Mouse (Mus musculus) CH12.LX (cell line): Measurements from ENCODE around the gene Gm20481. TPM values are rescaled to one million over a fixed set of nuclear protein-coding genes. Genes with fewer than 3 reads are reported as not detected.
"Not testable (repeated sequence)": the region's sequence is repeated elsewhere in the genome, so short reads cannot be mapped to it uniquely, and the experiment has no call there.

ENCODE experiments used
- DNase-seq: peaks from one replicate; pipeline ENCODE4 v3.0.0-alpha.2; 2013; ENCODE audit errors: extremely low read depth
- H3K27ac ChIP-seq: 2 replicates; pipeline ENCODE4 v1.5.1; 2012; ENCODE audit warnings: low read depth, mild to moderate bottlenecking, control low read depth, moderate library complexity; ENCODE audit not compliant: insufficient read depth
- H3K27me3 ChIP-seq: replicated peaks from 2 replicates; pipeline ENCODE3; 2012; ENCODE audit warnings: inconsistent platforms
- H3K36me3 ChIP-seq, 2 experiments: replicated peaks in 1 of 2; 2 replicates each; pipeline versions ENCODE3 to v1.6.1; 2012; ENCODE audit warnings: inconsistent platforms in 1 of 2, low read length in 1 of 2, mild to moderate bottlenecking in 1 of 2, mixed read lengths in 1 of 2, moderate library complexity in 1 of 2; ENCODE audit not compliant: control insufficient read depth in 1 of 2, insufficient read depth in 1 of 2
- H3K4me1 ChIP-seq, 2 experiments: 2 replicates each; pipeline ENCODE4 v1.6.1; 2012; ENCODE audit warnings: inconsistent platforms in 1 of 2, moderate library complexity in 1 of 2; ENCODE audit not compliant: insufficient read depth in 2 of 2, control insufficient read depth in 1 of 2
- H3K4me2 ChIP-seq: 2 replicates; pipeline ENCODE4 v1.6.1; 2012; ENCODE audit warnings: low read depth, mild to moderate bottlenecking, control low read depth; ENCODE audit not compliant: poor library complexity, insufficient read depth, severe bottlenecking
- H3K4me3 ChIP-seq, 3 experiments: fragments of 150-350 bp in 1 of 3; sonication (generic) in 1 of 3; replicated peaks in 1 of 3; 2 replicates each; pipeline versions ENCODE3 to v1.5.1; 2011 to 2012; ENCODE audit warnings: low read depth in 2 of 3, low read length in 2 of 3, mild to moderate bottlenecking in 2 of 3, moderate library complexity in 2 of 3, control low read depth in 1 of 3, improper control_type of control experiment in 1 of 3, inconsistent platforms in 1 of 3, mixed read lengths in 1 of 3; ENCODE audit not compliant: poor library complexity in 1 of 3
- H3K79me2 ChIP-seq: replicated peaks from 2 replicates; pipeline ENCODE4 v1.6.1; 2012; ENCODE audit warnings: mild to moderate bottlenecking, moderate library complexity; ENCODE audit not compliant: control insufficient read depth, poor library complexity, insufficient read depth, severe bottlenecking; ENCODE audit errors: extremely low read depth
- H3K9ac ChIP-seq: 2 replicates; pipeline ENCODE4 v1.6.1; 2012; ENCODE audit warnings: low read depth, mild to moderate bottlenecking, control low read depth, moderate library complexity; ENCODE audit not compliant: insufficient read depth
- H3K9me3 ChIP-seq: replicated peaks from 2 replicates; pipeline ENCODE3; 2012; ENCODE audit warnings: low read length, inconsistent platforms, mixed read lengths
- CHD2 ChIP-seq: IDR thresholded peaks from 2 replicates; pipeline ENCODE4 v1.6.1; 2011; ENCODE audit warnings: low read length, improper control_type of control experiment
- E2F4 ChIP-seq: IDR thresholded peaks from 2 replicates; pipeline ENCODE4 v1.6.1; 2011; ENCODE audit warnings: low read depth, low read length, improper control_type of control experiment; ENCODE audit not compliant: insufficient replicate concordance
- EP300 ChIP-seq: IDR thresholded peaks from 2 replicates; pipeline ENCODE4 v1.6.1; 2011; ENCODE audit warnings: low read length, improper control_type of control experiment
- GABPA ChIP-seq: IDR thresholded peaks from 2 replicates; pipeline ENCODE4 v1.6.1; 2012; ENCODE audit warnings: low read depth, low read length, improper control_type of control experiment, inconsistent platforms; ENCODE audit not compliant: insufficient replicate concordance
- IRF4 ChIP-seq: IDR thresholded peaks from 2 replicates; pipeline ENCODE4 v1.6.1; 2014; ENCODE audit warnings: low read depth, mild to moderate bottlenecking, inconsistent platforms, low read length, improper control_type of control experiment
- NELFE ChIP-seq: IDR thresholded peaks from 2 replicates; pipeline ENCODE4 v1.6.1; 2011; ENCODE audit warnings: low read depth, low read length, improper control_type of control experiment
- POLR2A ChIP-seq: IDR thresholded peaks from 2 replicates; pipeline ENCODE4 v1.6.1; 2011; ENCODE audit warnings: low read depth, mild to moderate bottlenecking, improper control_type of control experiment, low read length
- POLR2AphosphoS2 ChIP-seq: IDR thresholded peaks from 2 replicates; pipeline ENCODE4 v1.6.1; 2011; ENCODE audit warnings: low read depth, low read length, improper control_type of control experiment
- RCOR1 ChIP-seq: conservative IDR thresholded peaks from 2 replicates; pipeline ENCODE4 v1.6.1; 2012; ENCODE audit warnings: low read depth, mild to moderate bottlenecking, inconsistent platforms, low read length, improper control_type of control experiment
- SIN3A ChIP-seq: IDR thresholded peaks from 2 replicates; pipeline ENCODE4 v1.6.1; 2012; ENCODE audit warnings: low read length, improper control_type of control experiment, inconsistent platforms
- USF1 ChIP-seq: IDR thresholded peaks from 2 replicates; pipeline ENCODE4 v1.6.1; 2014; ENCODE audit warnings: low read depth, mild to moderate bottlenecking, inconsistent platforms, low read length, improper control_type of control experiment
- ZMIZ1 ChIP-seq: IDR thresholded peaks from 2 replicates; pipeline ENCODE4 v1.6.1; 2012; ENCODE audit warnings: low read depth, mild to moderate bottlenecking, inconsistent platforms, low read length, improper control_type of control experiment
- ZNF384 ChIP-seq: IDR thresholded peaks from 2 replicates; pipeline ENCODE4 v1.6.1; 2012; ENCODE audit warnings: low read depth, low read length, improper control_type of control experiment, inconsistent platforms
- dilution Hi-C: fragments of 300-500 bp; cut with MboI; formaldehyde crosslinking; loops from 2 replicates; pipeline ENCODE4 v1.14.3; 2020; ENCODE audit warnings: low sequenced_read_pairs; ENCODE audit not compliant: extremely low pct_unique_long_range_greater_than_20kb, extremely low pct_ligation_motif_present
- in situ Hi-C: fragments of 300-500 bp; cut with MboI; formaldehyde crosslinking; loops from 3 replicates; pipeline ENCODE4 v1.14.3; 2019; ENCODE audit warnings: low sequenced_read_pairs, low pct_ligation_motif_present, low pct_unique_long_range_greater_than_20kb, mixed read lengths
- polyA plus RNA-seq: library from polyadenylated mRNA; unstranded; fragments of >175 nt; gene quantifications from 2 replicates; pipeline ENCODE4 v1.2.1, GENCODE M21; 2012; ENCODE audit warnings: low read depth; ENCODE audit not compliant: insufficient read length
- total RNA-seq, 2 experiments: library from RNA; depleted of rRNA; stranded (reverse); fragments of 300-350 nt in 1 of 2; fragments of >200 nt in 1 of 2; gene quantifications; 2 replicates each; pipeline ENCODE4 v1.2.3; 2012 to 2014

Gene Gm20481
- total and polyA plus RNA-seq, 3 experiments: not detected

DNA sequence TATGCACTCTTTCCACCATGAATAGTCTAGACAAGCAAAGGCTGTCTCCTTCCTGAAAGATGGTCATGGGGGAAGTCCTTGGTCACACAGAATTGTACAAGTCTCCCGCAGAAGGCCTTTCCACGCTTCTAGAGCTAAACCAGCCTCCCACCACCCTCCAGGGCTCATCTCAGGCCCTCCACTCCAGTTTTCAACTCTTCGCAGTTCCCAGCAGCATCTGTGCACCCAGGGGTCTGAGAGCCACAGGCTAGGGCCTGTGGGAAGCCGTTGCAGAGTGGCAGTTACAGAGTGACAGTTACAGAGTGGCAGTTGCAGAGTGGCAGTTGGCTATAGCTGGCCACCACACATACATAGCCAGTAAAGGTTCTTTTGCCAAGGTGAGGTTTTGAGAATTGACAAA is 26.2 kb downstream of the Gm20481 start:
- H3K36me3 ChIP-seq: peaks cover 52 to 65% of the 10 kb centered on the region in 2 experiments
- DNase-seq, in situ Hi-C loops, H3K9ac ChIP-seq, H3K79me2 ChIP-seq, H3K4me1 ChIP-seq, H3K27ac ChIP-seq, H3K27me3 ChIP-seq, dilution Hi-C loops, H3K4me2 ChIP-seq, H3K4me3 ChIP-seq: not testable (repeated sequence)
- peak; percentile 48 for TF ChIP-seq POLR2A
- H3K9me3 ChIP-seq: peaks cover 36% of the 10 kb centered on the region

DNA sequence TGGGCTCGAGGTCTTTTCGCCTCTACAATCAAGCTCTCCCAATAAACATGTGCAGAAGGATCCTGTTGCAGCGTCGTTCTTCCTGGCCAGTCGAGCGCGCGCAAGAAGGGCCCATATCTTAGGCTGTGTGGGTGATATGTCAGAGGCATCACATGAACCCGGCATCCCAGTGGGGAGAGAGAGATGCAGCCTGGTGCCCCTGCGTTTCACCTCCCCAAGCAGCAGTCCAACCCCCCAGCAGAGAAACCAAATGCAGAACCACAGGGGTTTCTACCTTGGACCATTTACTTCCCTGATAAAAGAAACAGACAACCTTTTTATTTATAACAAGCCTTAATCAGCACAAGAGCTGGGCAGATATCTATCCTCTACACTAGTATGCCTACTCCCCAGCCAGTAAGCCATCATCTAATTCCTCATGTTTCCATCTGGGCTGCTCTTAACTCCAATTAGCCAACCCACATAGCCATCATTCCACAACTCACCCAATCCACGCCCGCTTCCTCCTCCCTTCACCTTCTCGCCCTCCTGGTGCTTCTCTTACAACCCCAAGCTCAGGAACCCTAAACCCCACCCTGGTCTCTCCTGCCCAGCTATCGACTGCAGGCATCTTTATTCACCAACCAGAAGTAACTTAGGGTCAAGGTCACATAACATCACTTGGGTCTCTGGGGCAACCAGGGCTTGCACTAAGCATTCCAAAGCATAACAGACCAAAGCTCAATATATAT is 26.9 kb downstream of the Gm20481 start:
- Histone ChIP-seq H3K36me3 (peaks cover 46 to 58% of the 10 kb centered on the region in 2 experiments), H3K79me2 (no peaks in the 10 kb centered on the region), H3K4me1 (peaks cover 4 to 5% of the 10 kb centered on the region in 2 experiments; a peak in 1 of 4 replicates), H3K4me2 (no peak overlapping the region), H3K27me3 (no peaks in the 10 kb centered on the region), H3K9me3 (peaks cover 36% of the 10 kb centered on the region), H3K27ac (no peak overlapping the region), H3K9ac (no peak overlapping the region), H3K4me3 (peak overlapping the region in 1 of 3 experiments; percentile 59)
- dilution Hi-C loops (no loop called here), in situ Hi-C loops (no loop called here)
- peak; percentile 0; the same call in 1 of the 2 replicates for TF ChIP-seq CHD2
- TF ChIP-seq POLR2AphosphoS2: peak; percentile 88
- no peak for TF ChIP-seq IRF4
- TF ChIP-seq POLR2A: peak; percentile 71
- no peak for DNase-seq

DNA sequence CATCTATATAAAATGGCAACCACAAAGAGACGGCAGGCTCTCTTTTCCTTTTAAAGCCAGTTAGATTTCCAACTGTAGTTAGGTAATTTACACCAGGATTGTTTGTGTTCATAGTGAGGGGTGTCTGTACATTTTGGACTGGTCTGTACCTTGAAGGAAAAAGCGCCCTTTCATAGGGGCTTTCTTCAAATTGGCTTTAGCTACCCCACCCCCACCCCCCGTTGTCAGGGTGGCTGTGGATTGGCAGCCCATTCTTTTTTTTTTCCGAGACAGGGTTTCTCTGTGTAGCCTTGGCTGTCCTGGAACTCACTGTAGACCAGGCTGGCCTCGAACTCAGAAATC is 27.4 kb downstream of the Gm20481 start:
- Histone ChIP-seq H3K4me3 (peak overlapping the region in 1 of 3 experiments; percentile 59), H3K4me1 (peaks cover 4 to 5% of the 10 kb centered on the region in 2 experiments; a peak in 1 of 4 replicates), H3K79me2 (no peaks in the 10 kb centered on the region), H3K27ac (no peak overlapping the region), H3K36me3 (peaks cover 42 to 53% of the 10 kb centered on the region in 2 experiments), H3K4me2 (no peak overlapping the region), H3K27me3 (no peaks in the 10 kb centered on the region), H3K9ac (no peak overlapping the region), H3K9me3 (peaks cover 36% of the 10 kb centered on the region)
- DNase-seq: no peak
- in situ Hi-C loops: no loop called here
- dilution Hi-C loops: no loop called here
- TF ChIP-seq SIN3A (no peak), USF1 (no peak), POLR2A (peak; percentile 13), CHD2 (peak; percentile 14; the same call in 1 of the 2 replicates), RCOR1 (0 out of 2 replicates have a peak, but pooled peaks have one; percentile 50), NELFE (0 out of 2 replicates have a peak, but pooled peaks have one; percentile 22), ZMIZ1 (no peak; the same call in 1 of the 2 replicates), POLR2AphosphoS2 (peak; percentile 67), E2F4 (no peak), EP300 (no peak), GABPA (no peak), ZNF384 (0 out of 2 replicates have a peak, but pooled peaks have one; percentile 13)
